Mouse (Mus musculus) gastrocnemius, postnatal 14 days (tissue): ENCODE measurements at regions not wholly inside any gene's neighbourhood (a gene's known extent, or its start where the extent isn't known, plus 50 kb on each side); places are given as distances from the start of the nearest gene placed in this dataset.

ENCODE experiments used
- DNase-seq: peaks from one replicate; pipeline ENCODE4 v3.0.0; 2021; ENCODE audit warnings: mixed read lengths
- intact Hi-C: fragments of 180-260 bp; cut with DNase I; formaldehyde crosslinking; loops from one replicate; pipeline ENCODE4 v1.15.1; 2025; ENCODE audit warnings: low total_unique reads

DNA sequence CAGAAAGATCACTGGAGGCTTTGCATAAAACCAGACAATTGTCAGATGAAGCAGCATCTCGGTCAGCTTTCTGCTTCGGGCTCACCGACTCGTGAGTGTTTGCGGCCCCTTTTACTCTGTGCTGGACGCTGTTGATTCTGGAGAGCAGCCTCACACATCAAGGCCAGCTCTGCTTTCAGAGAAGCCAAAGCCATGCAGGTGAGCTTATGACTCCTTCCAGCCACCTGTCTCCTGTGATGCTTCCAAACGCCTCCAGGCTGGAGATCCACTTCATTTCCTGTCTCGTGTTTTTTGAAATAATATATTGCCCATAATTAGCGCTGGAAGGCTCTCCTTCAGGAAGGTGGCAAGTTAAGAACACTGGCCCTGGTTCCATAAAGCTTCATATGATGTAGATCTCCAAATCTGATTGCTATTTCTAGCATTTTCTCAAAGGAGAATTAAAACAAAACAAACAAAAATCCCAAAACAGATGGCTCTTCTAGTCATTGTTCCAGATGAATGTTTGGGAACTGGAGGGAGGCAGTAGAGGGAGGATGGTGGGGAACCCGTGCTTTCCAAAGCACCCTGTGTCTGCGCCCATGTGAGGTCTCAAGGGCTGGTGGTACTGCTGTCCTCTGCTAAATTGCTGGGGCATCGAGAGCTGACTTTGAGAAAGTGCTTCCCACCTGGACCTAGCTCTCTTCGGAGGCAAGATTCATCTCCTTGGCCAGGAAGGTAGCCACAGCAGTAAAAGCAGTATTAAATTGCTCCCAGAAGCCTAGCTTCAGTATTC, 593.9 kb upstream of the Gm19410 start:
- DNase-seq = no peak
- intact Hi-C loops = no loop called here

DNA sequence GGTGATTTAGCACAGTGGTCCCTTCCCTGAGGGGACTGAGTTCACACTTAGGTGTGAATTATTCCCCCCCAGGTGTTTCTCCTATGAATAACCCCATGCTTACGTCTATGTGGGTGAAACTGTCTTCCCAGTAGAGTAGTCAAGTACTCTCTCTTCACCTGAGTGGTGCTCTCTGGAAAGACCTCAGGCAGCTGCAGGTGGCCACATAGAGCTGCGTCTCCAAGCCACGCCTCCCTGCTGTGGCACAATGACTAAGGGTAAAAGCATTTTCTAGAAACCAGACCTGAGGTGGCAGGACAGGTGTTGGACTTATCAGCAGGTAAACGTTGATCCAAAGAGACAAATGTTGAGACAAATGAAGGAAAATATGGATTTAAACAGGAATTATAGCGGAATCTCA, 588.3 kb upstream of the Gm19410 start:
- intact Hi-C loops = no loop called here
- DNase-seq = no peak

DNA sequence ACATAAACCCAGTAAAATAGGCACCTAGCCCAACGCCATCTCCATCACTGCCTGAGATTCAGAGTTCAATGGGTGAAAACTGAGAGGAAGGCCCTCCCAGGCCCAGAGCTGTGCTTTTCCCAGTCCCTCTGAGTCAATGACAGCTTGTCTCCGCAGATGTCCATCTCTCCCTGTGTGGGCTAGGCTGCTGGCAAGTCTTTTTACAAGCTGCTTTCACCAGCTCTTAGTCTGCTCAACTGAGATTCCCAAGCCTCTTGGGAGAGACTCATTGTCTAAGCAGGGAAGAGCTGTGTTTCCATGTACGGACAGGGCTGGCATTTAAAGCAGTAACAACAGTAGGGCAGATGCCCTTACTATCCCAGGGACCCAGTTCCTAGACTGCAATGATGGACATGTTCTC, 585.5 kb upstream of the Gm19410 start:
- no peak for DNase-seq
- intact Hi-C loops = no loop called here

DNA sequence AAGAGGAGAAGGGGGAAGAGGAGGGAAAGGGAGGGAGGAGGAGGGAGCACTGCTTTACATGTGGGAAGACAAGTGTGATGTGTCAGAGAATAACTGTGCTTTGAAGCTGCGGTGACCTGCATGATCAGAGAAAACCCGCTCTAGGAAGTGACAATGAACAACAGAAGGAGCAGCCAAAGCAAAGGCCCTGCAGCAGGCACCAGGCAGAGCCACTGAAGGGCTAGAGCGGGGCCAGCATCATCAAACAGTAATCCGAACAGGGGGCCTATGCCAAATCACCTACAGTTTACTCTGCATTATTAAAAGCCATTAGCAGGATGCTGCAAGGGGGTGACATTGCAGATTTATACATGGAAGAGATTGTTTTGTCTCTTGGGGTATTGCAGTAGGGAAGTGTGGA, 583.4 kb upstream of the Gm19410 start:
- intact Hi-C loops = no loop called here
- no peak for DNase-seq

GRCm38 (mm10) chr8:35183423-35183822, 582.2 kb upstream of the Gm19410 start:
- DNase-seq = no peak

DNA sequence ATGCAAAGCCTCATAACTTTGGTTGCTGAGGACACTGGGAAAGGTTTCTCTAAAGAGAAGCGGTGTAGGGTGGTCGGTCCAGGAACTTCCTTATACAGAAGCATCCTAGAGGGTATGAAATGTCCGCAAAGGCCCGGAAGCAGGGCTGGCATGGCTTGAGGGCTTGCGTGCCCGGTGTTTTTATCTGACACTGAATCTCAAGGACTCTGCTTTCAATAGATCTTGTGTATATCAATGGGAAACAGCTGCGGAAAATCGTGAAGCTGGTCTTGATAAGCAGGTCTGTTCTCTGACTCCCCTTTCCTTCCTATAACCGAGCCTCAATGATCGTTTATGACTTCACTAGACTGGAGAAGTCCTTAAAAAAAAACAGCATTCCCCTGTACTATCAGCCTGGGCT, 580.4 kb upstream of the Gm19410 start:
- intact Hi-C loops = no loop called here
- no peak for DNase-seq

More at GRCm38 (mm10) chr8:35183423-35183822, 582.2 kb upstream of the Gm19410 start:
- intact Hi-C loops = no loop called here

- no peak for DNase-seq
- intact Hi-C loops = no loop called here
Measured at GRCm38 (mm10) chr8:35188531-35188930, 577.1 kb upstream of the Gm19410 start.

DNA sequence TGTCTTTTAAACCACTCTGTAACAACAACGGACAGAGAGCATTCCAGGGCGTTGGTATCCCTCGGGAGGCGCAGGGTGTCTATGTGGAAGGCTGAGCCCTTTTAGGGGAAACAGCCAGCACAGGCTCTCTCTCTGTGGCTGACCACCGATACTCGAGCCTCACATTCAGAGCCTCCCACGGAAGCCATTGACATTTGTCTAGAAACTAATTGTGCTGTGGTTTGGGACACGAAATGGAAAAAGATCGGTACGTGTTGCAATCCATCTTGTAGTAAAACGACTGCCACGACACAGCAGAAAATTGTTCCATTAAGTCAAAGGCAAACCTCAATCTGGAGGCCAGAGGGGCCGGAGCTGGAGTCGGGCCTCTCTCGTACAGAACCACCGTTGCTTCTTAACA, 575.9 kb upstream of the Gm19410 start:
- no peak for DNase-seq
- intact Hi-C loops = no loop called here

DNA sequence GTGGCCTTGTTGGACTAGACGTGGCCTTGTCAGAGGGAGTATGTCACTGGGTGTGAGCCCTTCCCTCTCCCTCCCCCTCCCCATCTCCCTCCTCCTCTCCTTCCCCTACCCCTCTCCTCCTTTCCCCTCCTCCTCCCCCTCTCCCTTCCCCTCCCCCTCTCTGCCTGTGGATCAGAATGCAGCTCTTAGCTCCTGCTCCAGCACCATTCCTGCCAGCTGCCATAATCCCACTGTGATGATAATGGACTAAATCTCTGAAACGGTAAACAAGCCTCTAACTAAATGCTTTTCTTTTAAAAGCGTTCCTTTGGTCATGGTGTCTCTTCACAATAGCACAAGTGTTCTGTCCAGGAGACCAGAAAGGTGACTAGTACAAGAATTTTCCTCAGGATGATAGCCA, 573.1 kb upstream of the Gm19410 start:
- DNase-seq = no peak
- intact Hi-C loops = no loop called here

DNA sequence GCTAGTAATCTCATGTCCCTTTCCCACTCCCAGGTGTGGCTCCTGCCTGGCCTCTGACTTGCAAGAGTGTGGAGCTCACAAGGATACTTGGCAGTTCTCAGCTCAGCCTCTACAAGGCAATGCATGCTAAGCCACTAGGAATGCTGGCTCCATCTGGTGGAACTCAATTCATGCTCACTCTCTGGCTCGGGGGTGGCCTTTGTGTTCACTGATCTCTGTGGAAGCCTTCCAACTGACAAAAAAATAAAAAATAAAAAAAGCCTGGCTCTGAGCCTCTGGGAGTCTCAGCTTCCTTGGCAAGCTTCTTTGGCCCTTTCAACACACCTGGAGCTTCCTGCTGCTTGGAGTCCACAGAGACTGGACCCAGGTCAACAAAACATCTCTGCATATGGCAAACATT, 571.8 kb upstream of the Gm19410 start:
- intact Hi-C loops = no loop called here
- DNase-seq = no peak

DNA sequence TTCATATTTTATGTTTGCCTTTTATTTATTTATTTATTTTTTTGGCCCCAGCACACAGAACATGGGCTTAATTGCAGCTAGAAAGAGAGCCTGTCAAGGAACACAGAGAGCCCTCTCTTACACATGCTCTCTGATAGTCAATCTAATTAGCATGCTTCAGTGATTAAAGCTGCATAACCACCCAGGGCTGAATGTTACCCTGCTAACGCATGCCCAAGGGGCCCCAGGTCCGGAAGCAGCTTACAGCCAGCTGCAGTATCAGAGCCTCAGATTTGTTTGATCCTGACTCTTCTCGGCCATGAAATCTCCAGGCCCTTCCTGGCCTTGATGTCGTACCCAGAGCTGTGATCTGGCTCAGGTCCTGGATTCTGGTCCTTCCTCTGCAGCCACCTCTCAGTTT, 569.4 kb upstream of the Gm19410 start:
- no peak for DNase-seq
- intact Hi-C loops = no loop called here

- intact Hi-C loops = no loop called here
- no peak for DNase-seq
Measured at GRCm38 (mm10) chr8:35198766-35199165, 566.8 kb upstream of the Gm19410 start.

GRCm38 (mm10) chr8:35201416-35201815, 564.2 kb upstream of the Gm19410 start:
- no peak for DNase-seq
- intact Hi-C loops = no loop called here

GRCm38 (mm10) chr8:35204971-35205370, 560.6 kb upstream of the Gm19410 start:
- DNase-seq = no peak
- intact Hi-C loops = no loop called here

- intact Hi-C loops = no loop called here
- peak; percentile 33 for DNase-seq
Measured at GRCm38 (mm10) chr8:35205536-35205935, 560.1 kb upstream of the Gm19410 start.

DNA sequence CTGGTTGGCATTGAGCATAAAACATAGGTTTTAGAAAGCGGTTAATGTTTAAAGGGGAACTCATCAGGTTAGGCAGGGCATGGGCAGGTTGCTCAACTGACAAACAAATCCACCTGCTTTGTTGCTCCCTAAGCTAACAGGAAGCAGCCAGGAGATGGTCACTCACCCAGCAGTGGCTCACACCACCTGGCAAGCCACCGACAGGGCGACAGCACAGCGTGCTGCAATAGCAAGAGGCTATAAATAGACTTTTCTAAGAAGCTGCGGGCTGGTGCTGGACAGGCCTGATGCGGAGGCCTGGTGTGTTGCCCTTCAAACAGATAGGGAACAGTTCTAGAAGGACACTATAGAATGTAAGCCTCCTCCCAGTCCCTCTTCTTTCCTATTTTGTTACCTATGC, 559.3 kb upstream of the Gm19410 start:
- peak; percentile 65 for DNase-seq
- intact Hi-C loops = no loop called here

- intact Hi-C loops = no loop called here
- no peak for DNase-seq
Measured at GRCm38 (mm10) chr8:35208357-35208756, 557.2 kb upstream of the Gm19410 start.

DNA sequence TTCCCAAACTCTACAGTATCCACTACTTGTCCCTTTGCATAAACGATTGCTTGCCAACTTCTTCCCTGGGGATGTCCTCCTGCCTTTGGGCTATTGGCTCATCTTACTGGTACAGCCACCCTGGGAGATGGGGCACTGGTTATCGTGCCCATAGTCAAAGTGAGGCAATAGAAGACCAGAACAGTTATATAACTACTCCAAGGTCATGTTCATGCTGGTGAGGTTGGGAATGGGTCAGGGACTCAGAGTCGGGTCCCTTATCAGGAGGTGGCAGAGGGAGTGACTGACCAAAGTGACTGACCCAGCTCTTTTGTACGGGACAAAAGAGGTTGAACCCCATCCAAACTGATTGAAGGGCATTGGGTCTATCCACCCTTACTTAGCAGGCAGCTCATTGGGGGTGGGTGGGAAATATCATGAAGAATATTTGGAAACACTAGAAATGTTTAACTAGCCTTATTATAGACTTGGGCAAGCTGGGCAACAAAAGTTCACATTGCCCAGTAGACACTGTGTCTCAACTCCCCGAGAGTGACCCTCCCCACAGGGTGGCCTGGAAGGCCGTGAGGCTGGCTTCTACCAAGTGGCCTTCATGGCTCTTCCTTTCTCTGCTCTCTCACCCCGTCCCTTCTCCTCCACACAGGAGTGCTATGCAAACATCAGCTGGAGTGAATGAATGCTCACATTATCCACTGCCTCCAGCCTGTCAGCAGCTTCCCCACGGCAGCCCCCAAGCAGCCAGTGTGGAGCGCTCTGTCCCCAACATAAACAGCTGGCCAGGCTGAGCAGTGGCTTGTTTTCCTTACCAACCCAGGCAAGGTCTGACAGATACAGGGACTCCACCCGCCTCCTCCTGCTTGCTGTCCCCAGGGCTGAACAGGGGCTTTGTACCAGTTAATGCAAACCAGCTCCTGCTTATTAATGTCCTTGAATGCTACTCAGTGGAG, 553.8 kb upstream of the Gm19410 start:
- intact Hi-C loops = no loop called here
- no peak for DNase-seq

GRCm38 (mm10) chr8:35213515-35213914, 552.1 kb upstream of the Gm19410 start:
- intact Hi-C loops = no loop called here

DNA sequence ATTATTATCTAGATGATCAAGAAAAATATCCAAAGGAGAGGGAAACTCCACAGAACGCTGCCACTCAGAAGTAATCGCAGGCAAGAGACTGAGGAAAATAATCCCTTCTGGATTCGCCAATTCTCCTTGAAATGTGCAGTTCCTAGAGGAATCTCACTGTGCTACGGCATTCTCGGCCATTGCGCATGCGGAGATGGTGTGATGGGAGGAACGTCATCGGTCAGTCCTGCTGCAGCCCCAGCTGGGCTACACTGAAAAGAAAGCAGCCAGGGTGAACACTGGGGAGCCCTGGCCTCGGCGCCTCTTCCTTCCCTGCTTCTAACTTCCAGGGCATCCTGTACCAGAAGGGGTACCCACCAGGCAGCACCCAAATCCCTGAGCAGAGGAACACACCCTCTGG, 548.0 kb upstream of the Gm19410 start:
- intact Hi-C loops = no loop called here
- DNase-seq = no peak

More at GRCm38 (mm10) chr8:35213515-35213914, 552.1 kb upstream of the Gm19410 start:
- no peak for DNase-seq

DNA sequence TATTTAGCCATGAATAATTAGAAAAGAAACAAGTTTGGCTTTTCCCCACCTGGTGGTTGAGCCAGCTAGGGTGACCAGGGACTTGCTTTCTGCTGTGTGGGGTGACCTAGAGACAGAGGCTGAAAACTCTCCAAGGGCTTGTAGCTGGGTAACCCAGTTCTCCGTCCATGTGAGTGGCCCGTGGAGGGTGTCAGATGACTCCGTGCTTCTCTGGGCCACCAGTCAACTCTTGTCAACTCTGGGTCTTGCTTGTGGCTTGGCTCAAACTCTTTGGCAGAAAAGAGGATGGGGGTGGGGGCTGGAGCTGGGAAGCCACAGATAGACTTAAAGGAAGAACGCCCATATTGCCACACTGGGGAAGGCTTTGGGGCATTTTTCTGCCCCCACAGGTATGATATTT, 547.3 kb upstream of the Gm19410 start:
- intact Hi-C loops = no loop called here
- DNase-seq = no peak
